ENCODE assay signal across 18 mouse cellular contexts in the genomic region with DNA sequence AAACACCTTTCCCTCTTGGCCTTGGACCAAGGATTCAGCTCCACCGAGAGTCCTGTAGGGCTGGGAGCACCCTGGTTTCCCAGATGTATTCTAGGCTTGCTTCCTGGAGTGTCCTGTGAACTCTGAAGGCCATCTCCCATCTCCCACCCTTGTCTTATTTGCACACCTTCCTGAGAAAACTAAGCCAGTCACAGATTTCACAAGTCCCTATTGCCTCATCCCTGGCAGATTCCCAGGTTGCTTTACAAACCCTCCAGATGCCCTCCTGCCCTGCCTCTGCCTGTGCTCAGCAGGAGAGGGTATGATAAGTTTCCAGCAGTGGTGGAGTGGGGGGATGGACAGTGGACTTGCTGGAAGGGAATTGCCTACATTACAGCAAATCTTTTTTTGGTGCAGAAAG. TPM values are rescaled to one million over a fixed set of nuclear protein-coding genes. Genes with fewer than 3 reads are reported as not detected.
DNase-seq lines count a peak whose midpoint lies in the region; ATAC-seq and TF ChIP-seq lines count a peak whose summit lies in the region.
"Had no signal": no experiment of that assay in that cellular context is flagged by ENCODE, and none has a peak within 500 bp of the region (broad histone marks: within the 10 kb centered on the region; RNA-seq: fewer than 3 reads in every experiment).

No protein-coding gene starts in this region.

- no peak for DNase-seq in heart, adult 2 months
- DNase-seq in heart, adult 18-20 months, result no peak
- peak; percentile 31 for DNase-seq in Muller cell, postnatal 12 days (ENCODE audit: inconsistent ontology term)
- DNase-seq in lung, postnatal 36 days, result peak; percentile 90
- no peak for DNase-seq in embryonic facial prominence, embryonic 10.5 days (ENCODE audit: low spot score)
- no peak for DNase-seq in right cerebral cortex, postnatal 10 days (ENCODE audit: low spot score in 2 of 2)
- DNase-seq: B cell, adult 2 months; cerebellum, adult 9-10 months; heart, postnatal 14 days; right cerebral cortex, adult 18-20 months had no signal

- H3K9me3 ChIP-seq in embryonic facial prominence, embryonic 10.5 days, result no peaks in the 10 kb centered on the region
- H3K9me3 ChIP-seq: stomach, embryonic 15.5 days had no signal

- 21% methylated on average over 1 of the region's 1 CpGs for WGBS in heart, adult 2 months
- WGBS in embryonic facial prominence, embryonic 10.5 days, result 90% methylated on average over 1 of the region's 1 CpGs

- TF ChIP-seq CTCF in heart, adult 2 months (IDR thresholded peaks at IDR 0.05), result no peak

- H3K79me2 ChIP-seq in heart, adult 2 months (replicated peaks; ENCODE audit: control insufficient read depth, insufficient read depth, low read length), result no peaks in the 10 kb centered on the region

- H3K27me3 ChIP-seq in heart, adult 2 months (ENCODE audit: control insufficient read depth, insufficient read depth, low read length), result no peaks in the 10 kb centered on the region
- H3K27me3 ChIP-seq in embryonic facial prominence, embryonic 10.5 days (replicated peaks; ENCODE audit: low read depth, poor library complexity, severe bottlenecking), result no peaks in the 10 kb centered on the region
- H3K27me3 ChIP-seq: stomach, embryonic 15.5 days had no signal

- intact Hi-C loops in heart, adult 2 months (cut with DNase I), result no loop called here

- H3K27ac ChIP-seq in heart, adult 2 months, result no peak overlapping the region
- H3K27ac ChIP-seq in embryonic facial prominence, embryonic 10.5 days (replicated peaks), result no peak overlapping the region
- H3K27ac ChIP-seq: stomach, embryonic 15.5 days had no signal

- no peak overlapping the region for H3K4me3 ChIP-seq in heart, adult 2 months
- no peak overlapping the region for H3K4me3 ChIP-seq in embryonic facial prominence, embryonic 10.5 days
- H3K4me3 ChIP-seq: stomach, embryonic 15.5 days had no signal

- TF ChIP-seq EP300 in heart, adult 2 months (IDR thresholded peaks at IDR 0.05; ENCODE audit: insufficient read depth, low read depth, low read length), result 0 out of 2 replicates have a peak, but pooled peaks have one; percentile 11

- H3K9ac ChIP-seq in heart, adult 2 months (ENCODE audit: low read depth, low read length), result no peak overlapping the region
- H3K9ac ChIP-seq: stomach, embryonic 15.5 days had no signal

- peak; percentile 57 for ATAC-seq in granulocyte monocyte progenitor cell, adult 5-6 weeks (replicated peaks; ENCODE audit: poor library complexity, severe bottlenecking)
- no peak for ATAC-seq in frontal cortex, adult (ENCODE audit: low TSS enrichment)
- ATAC-seq: inflammation-experienced regulatory T-cells, adult 6 months had no signal

- peaks cover 14% of the 10 kb centered on the region for H3K4me1 ChIP-seq in heart, adult 2 months (ENCODE audit: control insufficient read depth, insufficient read depth, low read length)
- H3K4me1 ChIP-seq in embryonic facial prominence, embryonic 10.5 days, result no peaks in the 10 kb centered on the region

- TF ChIP-seq POLR2A in heart, adult 2 months (IDR thresholded peaks at IDR 0.05; ENCODE audit: insufficient read depth, low read depth, low read length), result 0 out of 2 replicates have a peak, but pooled peaks have one; percentile 14

- H3K36me3 ChIP-seq in heart, adult 2 months (ENCODE audit: control insufficient read depth, insufficient read depth, low read length), result peaks cover 53% of the 10 kb centered on the region
- H3K36me3 ChIP-seq in embryonic facial prominence, embryonic 10.5 days (replicated peaks), result peaks cover 97% of the 10 kb centered on the region

RNA-seq across cellular contexts. Expression of a gene that starts 11.3 kb away (rescaled TPM):
- 100 to 1,000 TPM in 1 of 2 experiments, 10 to 100 TPM in 1; 81.4 to 106 TPM for total RNA-seq in heart, adult 2 months (2021)
- polyA plus RNA-seq in heart, adult 2 months (2012; rRNA removed), result 49.9 and 73.3 TPM in 2 replicates
- total RNA-seq in heart, adult 18-20 months (2021), result 100 to 1,000 TPM in 1 of 2 experiments, 10 to 100 TPM in 1; 89.1 to 107 TPM
- 35.0 and 39.9 TPM in 2 replicates for total RNA-seq in granulocyte monocyte progenitor cell, adult 5-6 weeks (2014; fragmentation: Nextera tagmentation)
- 54.2 and 60.5 TPM in 2 replicates for total RNA-seq in granulocyte monocyte progenitor cell, adult 5-6 weeks (2017)
- 749 and 797 TPM in 2 replicates for polyA plus RNA-seq in embryonic facial prominence, embryonic 10.5 days (2016; fragmentation: Nextera tagmentation; extraction: Ambion mirVana)

RNA-seq across cellular contexts. Expression of a gene that starts 14.9 kb away (rescaled TPM):
- total RNA-seq in heart, adult 2 months (2021), result 10 to 100 TPM; 23.6 to 24.2 TPM
- polyA plus RNA-seq in heart, adult 2 months (2012; rRNA removed), result 40.9 and 52.2 TPM in 2 replicates
- total RNA-seq in heart, adult 18-20 months (2021), result 10 to 100 TPM; 20.0 to 25.1 TPM
- 38.9 and 39.9 TPM in 2 replicates for total RNA-seq in granulocyte monocyte progenitor cell, adult 5-6 weeks (2014; fragmentation: Nextera tagmentation)
- total RNA-seq in granulocyte monocyte progenitor cell, adult 5-6 weeks (2017), result 320 and 344 TPM in 2 replicates
- polyA plus RNA-seq in embryonic facial prominence, embryonic 10.5 days (2016; fragmentation: Nextera tagmentation; extraction: Ambion mirVana), result 130 and 139 TPM in 2 replicates

RNA-seq across cellular contexts. Expression of a gene that starts 39.2 kb away (rescaled TPM):
- not detected for total RNA-seq in heart, adult 2 months (2021)
- not detected in 2 replicates for polyA plus RNA-seq in heart, adult 2 months (2012; rRNA removed)
- total RNA-seq in heart, adult 18-20 months (2021), result not detected
- total RNA-seq in granulocyte monocyte progenitor cell, adult 5-6 weeks (2014; fragmentation: Nextera tagmentation), result not detected in 2 replicates
- total RNA-seq in granulocyte monocyte progenitor cell, adult 5-6 weeks (2017), result not detected in 2 replicates
- polyA plus RNA-seq in embryonic facial prominence, embryonic 10.5 days (2016; fragmentation: Nextera tagmentation; extraction: Ambion mirVana), result not detected in 2 replicates
- total RNA-seq: gastrocnemius, adult 8-10 months; heart, postnatal 14 days; megakaryocyte-erythroid progenitor cell, adult 5-6 weeks had no signal
- polyA plus RNA-seq: large intestine, adult 2 months; neural tube, embryonic 11.5 days; stomach, embryonic 15.5 days had no signal

RNA-seq across cellular contexts. Expression of a gene that starts 43.4 kb away (rescaled TPM):
- total RNA-seq in heart, adult 2 months (2021), result not detected
- polyA plus RNA-seq in heart, adult 2 months (2012; rRNA removed), result 0.18 and 0.55 TPM in 2 replicates
- under 1 TPM in 1 of 2 experiments, not detected in 1; 0.51 TPM for total RNA-seq in heart, adult 18-20 months (2021)
- total RNA-seq in granulocyte monocyte progenitor cell, adult 5-6 weeks (2014; fragmentation: Nextera tagmentation), result 6.2 and 14.0 TPM in 2 replicates
- total RNA-seq in granulocyte monocyte progenitor cell, adult 5-6 weeks (2017), result 2.6 and 3.1 TPM in 2 replicates
- not detected in 2 replicates for polyA plus RNA-seq in embryonic facial prominence, embryonic 10.5 days (2016; fragmentation: Nextera tagmentation; extraction: Ambion mirVana)
- total RNA-seq: gastrocnemius, adult 8-10 months had no signal
- polyA plus RNA-seq: neural tube, embryonic 11.5 days had no signal

Comparison
In these comparisons a context has a peak if more than half of its experiments do, and no peak if none do; other contexts are left out.
1. DNase-seq: peak in Muller cell, postnatal 12 days (single experiment) and lung, postnatal 36 days (single experiment); none in heart, adult 2 months (0 of 2), heart, adult 18-20 months (0 of 2), embryonic facial prominence, embryonic 10.5 days (single experiment) and right cerebral cortex, postnatal 10 days (0 of 2).